Mouse (Mus musculus): Measurements from ENCODE around the gene Mttp. TPM values are rescaled to one million over a fixed set of nuclear protein-coding genes. Genes with fewer than 3 reads are reported as not detected.
"Not testable (repeated sequence)": the region's sequence is repeated elsewhere in the genome, so short reads cannot be mapped to it uniquely, and the experiment has no call there.

Gene Mttp
- total RNA-seq, 2 experiments from 2014 or later, result 1.0 to 2.0 TPM

- H3K4me3 ChIP-seq, result no peak overlapping the region
- no peak for DNase-seq
- TF ChIP-seq CTCF (IDR thresholded peaks at IDR 0.05), result no peak
- H3K27ac ChIP-seq, result no peak overlapping the region
- intact Hi-C loops (cut with DNase I), result no loop called here
Measured at GRCm38 (mm10) chr3:138155062-138155461, 10.3 kb upstream of the Mttp start.

- Histone ChIP-seq H3K27ac (no peak overlapping the region), H3K4me3 (no peak overlapping the region)
- no peak for DNase-seq
- no peak for TF ChIP-seq CTCF (IDR thresholded peaks at IDR 0.05)
- intact Hi-C loops (cut with DNase I), result loop anchor here (5.0 kb wide), 1 partner anchor 232 kb away; the partner anchor contains the start of gene Lamtor3
Measured at GRCm38 (mm10) chr3:138148811-138149210, 4.0 kb upstream of the Mttp start.

DNA sequence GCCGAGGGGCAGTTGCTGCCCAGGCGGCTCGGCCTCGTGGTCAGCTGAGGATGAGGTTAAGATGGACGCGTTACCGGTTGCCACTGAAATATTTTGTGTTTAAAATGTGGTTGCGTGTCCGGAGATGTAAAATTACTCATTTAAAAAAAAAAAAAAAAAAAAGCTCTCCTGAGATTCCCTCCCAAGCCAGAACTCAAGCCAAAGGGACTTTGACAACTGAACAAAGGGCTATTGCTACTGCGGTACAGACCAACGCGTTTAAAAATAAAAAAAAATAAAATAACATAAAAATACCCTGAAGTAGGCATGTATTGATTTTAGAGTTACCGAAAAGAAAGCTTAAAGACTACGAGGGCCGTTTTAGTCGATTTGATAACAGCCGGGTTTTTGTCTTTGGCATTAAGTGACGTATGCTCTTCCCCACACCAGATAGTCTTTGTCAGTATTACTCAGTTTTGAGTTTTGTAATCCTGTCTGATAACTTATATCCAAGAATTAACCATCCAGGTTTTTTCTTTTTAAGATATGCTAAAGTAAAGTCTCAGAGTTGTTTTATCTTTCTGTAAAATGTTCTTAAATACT, 617 bp downstream of the Mttp start:
- intact Hi-C loops (cut with DNase I), result no loop called here
- DNase-seq, result no peak
- TF ChIP-seq CTCF (IDR thresholded peaks at IDR 0.05), result no peak
- Histone ChIP-seq H3K4me3 (peak overlapping the region; percentile 89), H3K27ac (peak overlapping the region; percentile 100)

DNA sequence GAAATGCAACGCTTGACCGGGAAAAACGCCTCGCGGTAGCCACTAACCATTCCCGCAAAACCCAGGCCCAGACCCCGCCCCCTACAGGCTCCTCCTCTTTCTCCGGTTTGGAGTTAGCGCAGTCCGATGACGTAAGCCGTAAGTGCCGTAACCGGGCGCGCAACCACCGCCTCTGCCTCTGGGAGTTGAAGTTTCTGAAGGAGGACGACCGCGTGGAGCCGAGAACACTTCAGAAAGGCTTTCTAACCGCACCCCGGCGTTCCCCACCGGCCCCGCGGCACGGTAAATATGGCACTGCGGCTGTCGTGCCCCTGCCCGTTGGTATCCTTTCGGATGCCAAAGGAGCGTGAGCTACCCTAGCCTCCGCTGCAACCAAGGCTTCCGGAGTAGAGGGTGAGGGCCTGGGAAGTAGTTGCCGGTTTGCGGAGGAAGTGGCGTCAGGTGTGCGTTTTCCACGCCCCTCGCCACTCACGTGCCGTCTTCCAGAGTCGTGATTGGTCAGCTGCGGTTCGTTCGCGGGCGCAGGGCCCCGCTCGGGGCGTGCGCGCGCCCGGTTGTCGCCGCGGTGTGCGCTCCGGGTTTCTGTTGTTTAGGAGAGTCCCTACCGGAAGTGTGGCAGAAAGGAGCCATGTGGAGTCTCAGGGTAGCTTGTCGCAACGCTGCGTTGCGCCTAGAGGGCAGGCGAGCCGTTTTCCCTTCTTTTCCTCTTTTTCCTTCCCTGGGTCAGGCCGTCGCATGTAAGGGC, 1.3 kb downstream of the Mttp start, which contains the start of gene Trmt10a:
Gene Trmt10a (plus strand): TSS at position 134 of the 745 bp plus-strand sequence.
- H3K4me3 ChIP-seq, result peak within 1 kb of the TSS; percentile 89
- peak; percentile 35 for TF ChIP-seq CTCF (IDR thresholded peaks at IDR 0.05)
- intact Hi-C loops (cut with DNase I), result loop anchor here (1.0 kb wide), 1 partner anchor 278 kb away; no protein-coding TSS in a partner anchor

DNA sequence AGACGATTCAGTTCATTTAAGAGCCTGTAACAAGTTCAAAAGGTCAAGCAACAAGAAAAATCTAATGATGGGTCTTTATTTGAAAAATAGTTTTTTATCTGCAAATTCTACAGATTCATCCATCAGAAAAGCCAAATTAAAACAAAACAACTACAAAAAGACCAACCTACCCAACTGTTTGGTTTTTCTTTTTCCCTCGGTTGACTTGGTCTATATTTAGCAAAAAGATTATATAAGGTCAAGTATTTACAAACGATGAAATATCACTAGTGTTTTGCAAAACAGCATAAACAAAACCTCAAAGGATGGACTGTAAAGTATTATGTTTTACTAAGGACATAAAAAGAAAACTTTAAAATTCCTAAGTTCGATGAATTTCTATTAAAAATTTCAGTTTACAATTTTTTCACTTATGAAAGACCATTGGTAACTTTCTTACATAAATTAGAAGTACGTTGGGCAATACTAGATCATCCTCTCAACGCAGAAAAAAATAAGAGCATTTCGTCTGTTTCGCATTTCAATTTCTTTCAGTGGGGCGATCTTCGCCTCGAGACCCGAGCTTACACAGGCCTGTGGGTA, 1.9 kb downstream of the Mttp start:
- no peak for DNase-seq
- H3K27ac ChIP-seq, result peak overlapping the region; percentile 100
- H3K4me3 ChIP-seq, result peak overlapping the region; percentile 89
- TF ChIP-seq CTCF (IDR thresholded peaks at IDR 0.05), result no peak
- intact Hi-C loops (cut with DNase I), result loop anchor here (1.0 kb wide), 2 partner anchors 76 to 278 kb away; partner anchors contain the start of gene Gm5105

More for the DNA sequence above, 1.3 kb downstream of the Mttp start, which contains the start of gene Trmt10a:
- peak; percentile 99 for DNase-seq
- peak within 1 kb of the TSS; percentile 100 for H3K27ac ChIP-seq

GRCm38 (mm10) chr3:138142052-138142732, 2.6 kb downstream of the Mttp start:
- TF ChIP-seq CTCF (IDR thresholded peaks at IDR 0.05), result no peak
- Histone ChIP-seq H3K27ac (peak overlapping the region; percentile 100), H3K4me3 (peak overlapping the region; percentile 89)
- DNase-seq, result peak; percentile 78
- intact Hi-C loops (cut with DNase I), result loop anchor here (1.0 kb wide), 1 partner anchor 75 kb away; the partner anchor contains the start of gene Gm5105

GRCm38 (mm10) chr3:138139663-138140062, 5.1 kb downstream of the Mttp start:
- Histone ChIP-seq H3K4me3 (no peak overlapping the region), H3K27ac (no peak overlapping the region)
- intact Hi-C loops (cut with DNase I), result no loop called here
- no peak for TF ChIP-seq CTCF (IDR thresholded peaks at IDR 0.05)
- DNase-seq, result no peak

DNA sequence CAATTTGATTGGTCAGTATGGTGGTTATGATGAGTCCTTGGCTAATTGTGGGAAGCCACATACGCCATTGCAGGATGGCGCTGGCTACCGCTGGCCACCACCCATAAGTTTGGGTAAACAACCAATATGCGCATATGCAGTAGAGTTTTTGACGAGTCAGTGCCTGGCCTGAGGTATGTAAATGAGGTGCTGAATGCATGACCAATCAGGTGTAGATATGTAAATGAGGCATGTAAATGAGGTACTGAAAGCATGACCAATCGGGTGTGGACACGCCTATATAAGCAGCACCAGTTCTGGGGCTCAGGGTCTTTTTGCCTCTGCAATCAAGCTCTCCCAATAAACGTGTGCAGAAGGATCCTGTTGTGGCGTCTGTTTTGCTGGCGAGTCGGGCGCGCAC, 6.6 kb downstream of the Mttp start:
- DNase-seq; H3K27ac ChIP-seq; H3K4me3 ChIP-seq; intact Hi-C loops (cut with DNase I): not testable (repeated sequence)

- no peak for DNase-seq
- intact Hi-C loops (cut with DNase I), result no loop called here
- no peak for TF ChIP-seq CTCF (IDR thresholded peaks at IDR 0.05)
Measured at GRCm38 (mm10) chr3:138134528-138134927, 10.2 kb downstream of the Mttp start.

DNA sequence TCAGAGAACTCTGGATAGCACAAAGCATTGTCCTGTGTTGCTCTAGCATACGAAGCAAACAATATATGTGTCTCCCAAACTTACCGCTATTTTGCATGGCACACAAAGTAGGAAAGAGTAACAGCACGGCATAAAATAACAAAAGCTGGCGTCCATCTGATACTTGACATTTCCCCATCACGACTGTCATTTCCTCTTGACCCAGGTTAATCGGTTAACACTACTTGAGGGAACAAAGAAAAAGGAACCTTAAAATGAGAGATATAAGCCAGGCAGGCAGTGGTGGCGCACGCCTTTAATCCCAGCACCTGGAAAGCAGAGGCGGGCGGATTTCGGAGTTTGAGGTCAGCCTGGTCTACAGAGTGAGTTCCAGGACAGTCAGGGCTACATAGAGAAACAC, 10.9 kb downstream of the Mttp start:
- intact Hi-C loops (cut with DNase I), result no loop called here
- no peak for DNase-seq
- H3K27ac ChIP-seq, result no peak overlapping the region
- no peak overlapping the region for H3K4me3 ChIP-seq
- no peak for TF ChIP-seq CTCF (IDR thresholded peaks at IDR 0.05)

More at GRCm38 (mm10) chr3:138134528-138134927, 10.2 kb downstream of the Mttp start:
- H3K27ac ChIP-seq, result no peak overlapping the region
- no peak overlapping the region for H3K4me3 ChIP-seq

DNA sequence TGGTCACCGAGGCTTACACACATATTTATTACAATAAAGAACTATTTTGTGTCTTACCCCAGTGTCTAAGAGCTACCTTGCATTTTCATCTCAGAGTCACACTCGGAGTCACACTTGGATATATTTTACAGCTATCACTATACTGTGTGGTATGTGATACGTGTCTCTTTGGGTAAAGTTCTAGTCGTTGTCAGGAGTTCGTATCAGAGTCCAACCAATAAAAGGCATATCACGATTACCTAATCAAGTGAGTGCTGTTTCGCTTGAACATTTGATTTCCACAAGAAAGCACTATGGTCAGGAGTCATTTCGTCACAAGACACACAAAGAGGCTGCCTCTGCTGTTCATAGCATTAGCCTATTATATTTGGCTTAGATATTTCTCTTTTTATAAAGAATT, 11.3 kb downstream of the Mttp start:
- DNase-seq, result no peak
- TF ChIP-seq CTCF (IDR thresholded peaks at IDR 0.05), result no peak
- Histone ChIP-seq H3K27ac (no peak overlapping the region), H3K4me3 (no peak overlapping the region)
- intact Hi-C loops (cut with DNase I), result no loop called here

DNA sequence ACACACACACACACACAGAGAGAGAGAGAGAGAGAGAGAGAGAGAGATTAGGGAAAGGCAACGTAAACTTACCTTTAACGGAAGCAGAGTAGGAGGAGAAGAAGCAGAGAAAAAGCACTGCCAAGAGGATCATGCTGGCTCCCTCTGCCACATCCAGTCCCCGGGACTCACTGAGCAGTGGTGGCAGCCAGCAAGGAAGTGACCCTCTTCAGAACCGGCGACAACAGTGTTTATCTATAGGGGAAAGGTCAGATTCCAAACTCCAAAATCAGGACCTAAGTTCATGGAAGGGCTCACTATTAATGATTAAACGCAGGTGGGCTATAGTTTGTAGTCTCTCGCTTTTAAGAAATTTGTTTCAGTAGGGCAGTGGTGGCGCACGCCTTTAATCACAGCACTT, 13.6 kb downstream of the Mttp start:
- H3K4me3 ChIP-seq, result no peak overlapping the region
- intact Hi-C loops (cut with DNase I), result no loop called here
- no peak for DNase-seq
- H3K27ac ChIP-seq, result no peak overlapping the region
- TF ChIP-seq CTCF (IDR thresholded peaks at IDR 0.05), result no peak

All from gastrocnemius, adult 2 months (tissue).